Mouse (Mus musculus) CD4-positive naive resting alpha-beta T cell, adult 57 days (primary cell): Measurements from ENCODE around the gene Xpo1. TPM values are rescaled to one million over a fixed set of nuclear protein-coding genes. Genes with fewer than 3 reads are reported as not detected.

Experiments used
- total RNA-seq: library from RNA; stranded (reverse); gene quantifications from one replicate; pipeline ENCODE4 v1.2.4, GENCODE M21; 2023

Xpo1 gene
- total RNA-seq = 122 TPM

DNA sequence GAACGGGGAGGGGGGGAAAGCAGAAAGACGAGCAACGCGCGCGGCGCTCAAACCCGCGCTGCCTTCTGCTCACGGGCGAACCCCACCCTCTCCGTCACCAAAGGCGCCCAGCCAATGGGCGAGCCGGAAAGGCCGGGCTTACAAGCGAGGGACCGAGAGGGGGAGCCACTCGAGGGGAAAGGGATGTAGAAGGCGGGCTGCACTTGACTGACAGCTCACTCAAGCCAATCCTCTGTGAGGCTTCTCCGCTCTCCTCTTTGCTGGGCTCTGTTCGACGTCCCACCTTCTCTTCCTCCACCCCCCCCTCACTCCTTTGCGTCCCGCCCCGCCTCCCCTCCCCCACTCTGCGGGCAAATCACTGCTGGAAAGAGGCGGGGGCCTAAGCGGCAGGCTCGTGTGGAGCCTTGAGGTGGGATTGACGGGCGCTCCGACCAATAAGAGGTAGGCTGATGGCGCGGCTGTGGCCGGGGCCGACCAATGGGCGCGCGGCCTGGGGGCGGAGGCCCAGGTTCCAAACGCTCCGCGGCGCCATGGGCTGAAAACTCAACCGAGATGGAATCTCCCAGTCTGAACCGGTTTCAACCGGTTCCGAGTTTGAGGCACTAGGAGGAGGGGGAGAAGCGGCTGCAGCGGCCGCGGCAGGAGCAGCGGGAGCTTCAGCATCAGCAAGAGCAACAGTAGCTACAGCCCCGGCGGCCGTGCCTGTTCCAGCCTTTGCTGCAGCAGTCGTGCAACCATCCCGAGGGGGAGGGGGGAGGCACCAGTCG lies at the start of gene Xpo1:
Xpo1 (plus strand) TSS at position 615 of the 767 bp plus-strand sequence.

DNA sequence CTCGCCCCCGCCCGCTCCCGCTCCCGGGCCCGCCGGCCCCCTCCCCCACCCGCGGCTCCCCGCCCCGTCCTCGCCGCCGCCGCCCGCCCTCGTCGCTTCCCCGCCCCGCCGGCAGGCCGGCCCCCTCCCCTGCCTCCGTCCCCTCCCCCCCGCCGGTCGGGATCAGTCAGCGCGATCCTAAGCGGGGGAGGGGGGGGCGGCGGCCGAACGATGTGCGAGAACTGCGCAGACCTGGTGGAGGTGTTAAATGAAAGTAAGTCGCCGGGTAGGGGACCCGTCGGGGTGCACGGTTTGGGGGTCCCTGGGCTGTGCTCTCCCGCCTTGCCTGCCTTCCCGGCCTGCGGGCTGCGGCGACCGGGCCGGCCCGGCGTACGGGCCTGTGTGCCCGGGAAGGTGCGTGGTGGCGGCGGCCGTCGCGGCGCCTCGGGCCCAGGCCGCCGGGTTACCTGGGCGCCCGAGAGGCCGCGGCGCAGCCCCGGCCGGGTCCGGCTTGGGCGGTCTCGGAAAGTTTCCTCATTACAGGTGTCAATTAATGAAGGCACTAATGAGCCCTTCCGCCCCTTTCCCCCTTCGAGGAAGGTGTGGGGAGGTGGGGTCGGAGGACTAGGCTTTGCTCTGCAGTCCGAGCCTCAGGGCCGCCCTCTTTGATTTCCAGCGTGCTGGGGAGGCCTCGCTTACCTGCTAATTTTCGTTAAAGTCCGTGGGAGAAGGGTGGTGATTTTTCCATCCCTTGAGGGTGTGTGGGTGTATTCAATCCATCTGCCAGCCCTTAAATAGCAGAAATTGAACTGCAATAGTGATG lies 51.1 kb downstream of the Xpo1 start, which contains the start of gene Usp34:
Usp34 (plus strand) TSS at position 132 of the 802 bp plus-strand sequence.

Other genes with a start within 250 kb of the Xpo1 start
- gene Fam161a, start 248.5 kb upstream of the Xpo1 start, total RNA-seq = 4.4 TPM
- gene Usp34, start 50.9 kb downstream of the Xpo1 start, total RNA-seq = 98.0 TPM
- 51.6 TPM for gene Ahsa2, start 242.0 kb downstream of the Xpo1 start, total RNA-seq